Mouse (Mus musculus) cerebellum, adult 9-11 months (tissue): Measurements from ENCODE around the gene Btbd2.

ENCODE experiments used
- DNase-seq: peaks from one replicate; pipeline ENCODE4 v3.0.0; 2022

Gene Btbd2

DNA sequence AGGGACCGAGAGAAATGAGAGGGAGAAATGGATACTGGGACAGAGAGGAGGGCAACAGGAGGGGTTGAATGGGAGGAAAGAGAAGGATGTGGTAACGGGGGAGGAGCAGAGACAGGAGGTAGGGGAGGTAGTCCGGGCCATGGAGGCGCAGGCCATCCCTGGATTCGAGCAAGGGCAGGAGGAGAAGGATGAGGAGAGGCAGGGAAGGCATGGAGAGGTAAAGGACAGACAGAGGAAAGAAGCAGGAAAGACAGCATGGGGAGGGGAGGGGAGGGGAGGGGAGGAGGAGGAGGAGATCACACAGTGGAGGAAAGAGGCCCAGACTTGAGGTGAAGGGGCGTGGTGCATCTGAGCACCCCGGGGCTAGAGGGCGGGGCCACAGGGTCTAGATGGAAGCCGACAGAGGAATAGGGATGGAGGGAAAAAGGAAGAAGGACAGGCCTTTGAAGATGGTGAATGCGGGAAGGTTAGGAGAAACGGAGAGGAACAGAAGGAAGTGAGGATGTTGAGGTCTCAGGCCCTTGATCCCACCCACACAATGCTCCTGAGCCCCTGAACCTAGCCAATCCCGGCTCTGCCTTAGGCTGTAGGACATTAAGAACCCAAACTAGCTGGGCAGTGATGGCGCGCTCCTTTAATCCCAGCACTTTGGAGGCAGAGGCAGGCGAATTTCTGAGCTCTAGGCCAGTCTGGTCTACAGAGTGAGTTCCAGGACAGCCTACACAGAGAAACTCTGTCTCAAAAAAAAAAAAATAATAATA lies at the start of gene Btbd2:
TSS of gene Btbd2 (minus strand) at position 209 of the 761 bp plus-strand sequence.
- no peak for DNase-seq

- DNase-seq: no peak
Measured at GRCm38 (mm10) chr10:80705479-80705878, 48.6 kb upstream of the Btbd2 start.

DNA sequence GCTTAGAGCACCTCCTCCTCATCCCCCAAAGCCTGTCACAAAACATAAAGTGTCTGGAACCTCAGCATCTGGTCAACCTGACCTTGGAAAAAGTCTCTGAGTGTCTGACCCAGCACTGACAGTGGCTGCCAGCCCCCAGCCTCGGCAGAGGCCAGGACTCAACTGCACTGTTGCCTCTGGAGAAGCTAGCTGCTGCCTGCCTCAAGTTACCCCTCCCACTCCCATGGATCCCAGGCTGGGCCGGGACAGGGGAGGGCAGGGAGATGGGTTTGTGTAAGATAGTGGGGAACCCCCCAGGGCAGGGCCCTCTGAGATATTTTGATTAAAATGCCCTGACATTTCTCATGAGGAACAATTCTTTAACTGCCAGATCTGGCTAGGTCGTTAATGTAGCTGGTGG lies 48.2 kb upstream of the Btbd2 start:
- peak; percentile 55 for DNase-seq

DNA sequence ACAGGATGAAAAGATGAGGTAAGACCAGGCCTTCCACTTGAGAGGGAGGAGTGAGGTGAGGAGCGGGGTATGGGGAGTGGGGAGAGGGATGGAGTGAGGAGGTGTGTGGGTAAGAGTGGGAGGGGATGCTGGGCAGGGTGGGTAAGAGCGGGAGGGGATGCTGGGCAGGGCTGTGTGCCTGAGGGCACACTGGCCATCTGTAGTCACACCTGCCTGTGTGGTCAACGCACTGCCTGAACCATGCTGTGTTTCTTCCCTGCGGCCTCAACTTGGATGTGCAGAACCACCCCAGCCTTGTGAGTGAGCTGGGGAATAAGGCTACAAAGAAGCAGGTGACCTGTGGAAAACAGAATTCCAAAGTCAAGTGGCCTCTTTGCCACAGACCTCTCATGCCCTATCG lies 47.5 kb upstream of the Btbd2 start:
- peak; percentile 66 for DNase-seq

- DNase-seq: peak; percentile 75
Measured at GRCm38 (mm10) chr10:80703643-80704042, 46.8 kb upstream of the Btbd2 start.

- DNase-seq: peak; percentile 98
Measured at GRCm38 (mm10) chr10:80702536-80703390, 45.9 kb upstream of the Btbd2 start.

- DNase-seq: peak; percentile 100
Measured at GRCm38 (mm10) chr10:80701721-80702535, 45.1 kb upstream of the Btbd2 start, which contains the start of the genes Mob3a and Izumo4. TSS of gene Mob3a (minus strand) at chr10:80701977. TSS of gene Izumo4 (plus strand) at chr10:80702184.

GRCm38 (mm10) chr10:80700732-80701131 lies 43.9 kb upstream of the Btbd2 start:
- peak; percentile 47 for DNase-seq

DNA sequence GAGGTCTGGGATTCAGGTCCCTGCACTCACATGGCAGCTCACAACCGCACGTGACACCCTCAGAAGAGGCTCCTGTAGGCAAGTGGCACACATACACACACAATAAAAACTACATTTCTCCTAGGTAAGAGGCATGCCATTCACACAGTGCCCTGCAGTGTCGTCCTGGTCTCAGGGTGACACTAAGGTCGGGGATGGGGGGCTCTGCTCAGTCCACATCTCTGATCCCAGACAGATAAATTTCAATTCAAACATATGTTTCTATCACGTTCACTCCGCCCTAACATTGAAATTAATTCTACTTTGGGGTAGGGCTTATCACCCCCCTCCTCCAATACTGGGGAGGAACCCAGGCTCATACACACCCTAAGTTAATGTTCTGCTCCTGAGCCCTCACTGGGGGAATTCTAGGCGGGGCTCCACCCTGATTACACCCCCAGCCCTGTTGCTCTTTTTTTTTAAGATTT lies 43.2 kb upstream of the Btbd2 start:
- DNase-seq: peak; percentile 59

DNA sequence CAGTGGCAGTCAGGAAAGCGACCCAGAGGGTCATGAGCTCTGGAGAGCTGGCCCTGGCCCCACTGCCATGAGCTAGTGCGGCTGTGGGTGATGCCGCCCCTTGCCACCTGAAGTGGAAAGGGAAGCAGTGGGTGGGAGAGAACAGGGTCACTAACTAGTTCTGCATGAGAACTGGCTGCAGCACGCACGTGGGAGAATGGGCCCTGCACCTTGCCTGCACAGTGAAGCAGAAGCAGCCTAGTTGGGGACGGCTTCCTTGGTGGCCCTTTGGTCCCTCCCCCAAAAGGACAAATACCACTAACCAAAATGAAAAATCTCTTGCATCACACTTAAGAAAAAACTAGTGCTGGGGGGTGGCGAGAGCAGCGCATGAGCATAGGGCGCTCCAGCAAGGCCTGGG lies 41.7 kb upstream of the Btbd2 start:
- peak; percentile 54 for DNase-seq

GRCm38 (mm10) chr10:80697812-80698211 lies 40.9 kb upstream of the Btbd2 start:
- no peak for DNase-seq

DNA sequence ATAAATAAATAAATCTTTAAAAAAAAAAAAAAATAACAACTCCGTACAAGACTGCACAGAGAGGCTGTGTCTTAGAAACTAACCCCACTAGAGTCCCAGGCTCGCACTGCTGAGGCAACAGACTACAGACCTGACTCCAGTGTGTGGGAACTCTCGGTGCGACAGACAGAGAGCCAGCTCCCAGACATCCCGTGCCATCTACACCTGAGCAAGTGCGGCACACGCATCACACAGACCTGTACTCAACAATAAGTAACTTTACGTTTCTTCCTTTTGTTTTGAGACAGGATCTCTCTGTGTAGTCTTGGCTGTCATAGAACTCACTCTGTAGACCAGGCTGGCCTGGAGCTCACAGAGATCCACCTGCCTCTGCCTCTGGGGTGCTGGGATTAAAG lies 40.5 kb upstream of the Btbd2 start:
- no peak for DNase-seq

GRCm38 (mm10) chr10:80696502-80697392 lies 39.9 kb upstream of the Btbd2 start:
- DNase-seq: no peak

DNA sequence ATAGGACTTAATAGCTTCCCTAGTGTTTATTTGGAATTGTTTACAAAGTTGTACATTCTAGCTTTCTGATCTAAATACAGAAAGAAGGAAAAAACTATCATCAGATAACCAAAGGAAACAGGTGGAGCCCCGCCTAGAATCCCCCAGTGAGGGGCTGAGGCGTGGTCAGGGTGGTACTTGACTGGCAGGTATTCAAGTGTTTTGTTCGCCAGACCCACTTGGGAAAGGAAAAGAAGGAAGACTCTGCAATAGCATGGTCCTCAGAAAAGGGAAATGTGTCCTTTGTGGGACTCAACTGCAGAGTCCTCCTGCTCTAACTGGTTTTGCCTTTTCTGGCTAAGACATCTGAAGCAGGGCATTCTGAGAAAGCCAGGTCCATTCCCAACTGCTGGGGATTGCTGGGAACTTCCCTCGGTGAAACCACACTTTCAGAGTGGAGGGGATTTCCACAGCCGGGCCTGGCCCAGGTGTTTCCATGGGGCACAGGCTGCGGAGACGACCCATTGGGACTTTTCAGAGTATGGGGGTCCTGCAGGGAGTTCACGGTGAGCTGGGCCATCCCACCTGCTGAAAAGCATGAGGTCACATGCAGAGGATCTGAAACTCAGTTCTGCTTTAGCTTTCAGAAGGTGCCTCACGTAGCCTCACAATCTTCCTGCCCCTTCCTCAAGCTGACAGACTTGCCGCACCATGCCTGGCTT lies 39.1 kb upstream of the Btbd2 start:
- no peak for DNase-seq

- DNase-seq: no peak
Measured at GRCm38 (mm10) chr10:80695186-80695585, 38.3 kb upstream of the Btbd2 start.

- DNase-seq: no peak
Measured at GRCm38 (mm10) chr10:80694159-80694938, 37.5 kb upstream of the Btbd2 start.

DNA sequence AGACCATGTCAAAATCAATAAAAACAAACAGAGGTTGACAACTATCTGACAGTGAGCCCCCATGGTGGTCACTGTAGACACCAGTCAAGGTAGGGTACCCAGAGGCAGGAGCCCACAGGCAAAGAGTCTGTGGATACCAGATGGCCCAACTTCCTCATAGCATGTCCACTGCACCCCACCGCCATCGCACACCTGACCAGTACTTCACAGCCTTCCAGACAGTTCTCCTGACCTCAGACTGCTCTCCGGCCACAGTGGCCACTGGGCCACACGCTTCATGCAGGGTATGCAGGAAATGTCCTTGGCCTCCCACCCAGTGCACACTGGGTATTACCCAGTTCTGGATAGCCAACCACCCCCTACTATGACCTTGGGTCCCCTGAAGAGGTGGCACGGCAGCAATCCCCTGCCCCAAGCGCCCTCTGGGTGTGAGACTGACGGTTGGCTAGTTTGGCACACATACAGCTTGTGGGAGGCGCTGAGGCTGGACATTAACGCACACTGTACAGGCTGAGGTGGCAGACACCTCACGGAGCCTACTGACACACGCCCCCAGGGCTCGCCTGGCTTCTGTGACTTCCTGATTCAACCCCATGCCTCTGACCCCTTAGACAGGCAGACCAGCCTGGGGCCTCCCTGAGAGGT lies 36.7 kb upstream of the Btbd2 start:
- DNase-seq: no peak

DNA sequence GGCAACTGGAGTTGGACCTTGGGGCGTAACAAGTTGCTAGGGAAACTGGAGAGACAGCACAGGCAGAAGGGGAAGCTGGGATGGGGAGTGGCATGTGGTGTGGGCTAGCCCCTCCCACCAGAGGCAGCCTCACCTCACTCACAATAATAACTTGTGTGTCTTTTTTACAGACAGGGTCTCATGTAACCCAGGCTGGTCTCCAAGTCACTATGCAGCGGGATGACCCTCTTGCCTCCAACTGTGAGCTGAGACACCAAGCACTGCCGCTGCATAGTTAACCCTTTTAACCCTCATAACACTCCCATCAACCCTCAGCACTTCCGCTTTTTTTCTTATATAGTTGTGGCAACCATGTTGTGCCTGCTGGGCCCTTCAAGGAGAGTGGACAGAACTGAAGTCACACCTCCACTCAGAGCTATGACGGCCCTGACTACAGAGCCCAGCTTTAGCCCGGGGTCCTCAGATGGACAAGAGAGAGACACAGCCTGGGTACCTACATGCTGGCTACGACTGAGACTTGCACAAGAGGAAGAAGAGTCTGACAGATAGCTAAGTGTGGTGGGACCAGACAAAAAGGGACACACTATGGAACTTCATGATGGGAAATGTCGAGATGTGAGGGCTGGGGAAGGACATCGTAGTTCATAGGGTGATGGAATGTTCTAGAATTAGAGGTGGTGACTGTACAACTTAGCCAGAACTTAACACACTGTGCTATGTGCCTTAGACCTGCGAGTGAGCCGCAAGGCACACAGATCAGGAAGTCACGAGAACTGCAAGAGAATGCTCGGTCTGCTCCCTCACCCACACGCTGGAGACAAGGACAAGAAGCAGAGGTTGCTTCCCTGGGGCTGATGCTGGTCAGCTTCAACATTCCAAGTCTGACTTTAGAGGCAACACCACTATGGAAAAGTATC lies 35.6 kb upstream of the Btbd2 start:
- DNase-seq: no peak

DNA sequence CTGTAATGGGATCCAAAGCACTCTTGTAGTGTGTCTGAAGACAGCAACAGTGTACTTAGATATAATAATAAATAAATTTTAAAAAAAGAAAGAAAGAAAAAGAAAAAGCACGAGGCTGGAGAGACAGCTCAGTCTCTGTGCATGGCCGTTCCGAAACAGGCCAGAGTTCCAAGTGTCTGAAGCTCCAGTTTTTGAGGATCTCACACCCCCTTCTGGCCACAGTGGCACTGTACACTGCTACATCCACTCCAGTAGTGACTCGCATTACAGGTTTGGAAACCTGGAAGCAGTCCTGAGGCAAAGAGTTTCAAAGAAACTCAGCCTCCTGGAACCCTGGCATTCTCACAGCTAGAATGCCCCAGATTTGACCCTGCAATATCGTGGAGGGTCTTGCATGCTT lies 31.0 kb upstream of the Btbd2 start:
- peak; percentile 76 for DNase-seq
